Mouse (Mus musculus): ENCODE measurements around the gene Prcp.

Prcp gene

GRCm38 (mm10) chr7:92890618-92891230, 16.5 kb downstream of the Prcp start:
- 61% methylated on average over 4 of the region's 4 CpGs for WGBS

- WGBS: 46% methylated on average over 3 of the region's 3 CpGs
Observed at GRCm38 (mm10) chr7:92893478-92893877, 19.2 kb downstream of the Prcp start.

- 55% methylated on average over 5 of the region's 5 CpGs for WGBS
Observed at GRCm38 (mm10) chr7:92896036-92896435, 21.8 kb downstream of the Prcp start.

- 44% methylated on average over 2 of the region's 2 CpGs for WGBS
Observed at GRCm38 (mm10) chr7:92897021-92897420, 22.8 kb downstream of the Prcp start.

GRCm38 (mm10) chr7:92903360-92904038, 29.2 kb downstream of the Prcp start:
- 41% methylated on average over 7 of the region's 7 CpGs for WGBS

- 56% methylated on average over 7 of the region's 7 CpGs for WGBS
Observed at GRCm38 (mm10) chr7:92904285-92904684, 30.0 kb downstream of the Prcp start.

GRCm38 (mm10) chr7:92920172-92920856, 46.0 kb downstream of the Prcp start:
- 81% methylated on average over 6 of the region's 6 CpGs for WGBS

- 81% methylated on average over 2 of the region's 2 CpGs for WGBS
Observed at GRCm38 (mm10) chr7:92920857-92921172, 46.5 kb downstream of the Prcp start.

- 91% methylated on average over 8 of the region's 8 CpGs for WGBS
Observed at GRCm38 (mm10) chr7:92932792-92933191, 58.5 kb downstream of the Prcp start.

GRCm38 (mm10) chr7:92933308-92933948, 59.2 kb downstream of the Prcp start:
- WGBS: 73% methylated on average over 4 of the region's 4 CpGs

GRCm38 (mm10) chr7:92936747-92937146, 62.5 kb downstream of the Prcp start:
- 40% methylated on average over 5 of the region's 5 CpGs for WGBS

GRCm38 (mm10) chr7:92937955-92938354, 63.7 kb downstream of the Prcp start:
- WGBS: 29% methylated on average over 6 of the region's 6 CpGs

- 82% methylated on average over 5 of the region's 5 CpGs for WGBS
Observed at GRCm38 (mm10) chr7:92939776-92940175, 65.5 kb downstream of the Prcp start.

- WGBS: 54% methylated on average over 3 of the region's 3 CpGs
Observed at GRCm38 (mm10) chr7:92950775-92951174, 76.5 kb downstream of the Prcp start.

- 73% methylated on average over 2 of the region's 2 CpGs for WGBS
Observed at GRCm38 (mm10) chr7:92952210-92952609, 77.9 kb downstream of the Prcp start.

- 71% methylated on average over 3 of the region's 3 CpGs for WGBS
Observed at GRCm38 (mm10) chr7:92959758-92960157, 85.5 kb downstream of the Prcp start.

- WGBS: 64% methylated on average over 1 of the region's 1 CpGs
Observed at GRCm38 (mm10) chr7:92961876-92962275, 87.6 kb downstream of the Prcp start.

- 51% methylated on average over 3 of the region's 3 CpGs for WGBS
Observed at GRCm38 (mm10) chr7:92964754-92965501, 90.7 kb downstream of the Prcp start.

- 70% methylated on average over 10 of the region's 10 CpGs for WGBS
Observed at GRCm38 (mm10) chr7:92967381-92968127, 93.3 kb downstream of the Prcp start.

GRCm38 (mm10) chr7:92977429-92977828, 103.2 kb downstream of the Prcp start:
- 90% methylated on average over 3 of the region's 3 CpGs for WGBS

GRCm38 (mm10) chr7:92978225-92978624, 104.0 kb downstream of the Prcp start:
- WGBS: 95% methylated on average over 4 of the region's 4 CpGs

All from cerebral cortex, adult 2 months (tissue).